Mouse (Mus musculus) megakaryocyte-erythroid progenitor cell, adult 5-6 weeks (primary cell): ENCODE results near the gene Ppfia3. TPM values are rescaled to one million over a fixed set of nuclear protein-coding genes. Genes with fewer than 3 reads are reported as not detected.
A peak's percentile ranks its signal among the peaks of the same experiment; 100 is the strongest.
"Not testable (repeated sequence)": the region's sequence is repeated elsewhere in the genome, so short reads cannot be mapped to it uniquely, and the experiment has no call there.

Experiments used
- ATAC-seq: replicated peaks from 2 replicates; pipeline ENCODE4 v1.8.0; 2016; ENCODE audit warnings: mild to moderate bottlenecking, inconsistent platforms; ENCODE audit not compliant: severe bottlenecking, poor library complexity, low FRiP score, low TSS enrichment
- total RNA-seq, 2 experiments: library from RNA; stranded (forward) in 1 of 2; stranded (reverse) in 1 of 2; fragments of 200-1000, 215-1000 nt in 1 of 2; fragments of >200 nt in 1 of 2; fragmentation: Nextera tagmentation in 1 of 2; gene quantifications; 2 replicates each; pipeline ENCODE4 v1.2.3; 2014 to 2017

Gene Ppfia3
- total RNA-seq, 2 experiments from 2014 or later, result 0.42 TPM; not detected in 1

DNA sequence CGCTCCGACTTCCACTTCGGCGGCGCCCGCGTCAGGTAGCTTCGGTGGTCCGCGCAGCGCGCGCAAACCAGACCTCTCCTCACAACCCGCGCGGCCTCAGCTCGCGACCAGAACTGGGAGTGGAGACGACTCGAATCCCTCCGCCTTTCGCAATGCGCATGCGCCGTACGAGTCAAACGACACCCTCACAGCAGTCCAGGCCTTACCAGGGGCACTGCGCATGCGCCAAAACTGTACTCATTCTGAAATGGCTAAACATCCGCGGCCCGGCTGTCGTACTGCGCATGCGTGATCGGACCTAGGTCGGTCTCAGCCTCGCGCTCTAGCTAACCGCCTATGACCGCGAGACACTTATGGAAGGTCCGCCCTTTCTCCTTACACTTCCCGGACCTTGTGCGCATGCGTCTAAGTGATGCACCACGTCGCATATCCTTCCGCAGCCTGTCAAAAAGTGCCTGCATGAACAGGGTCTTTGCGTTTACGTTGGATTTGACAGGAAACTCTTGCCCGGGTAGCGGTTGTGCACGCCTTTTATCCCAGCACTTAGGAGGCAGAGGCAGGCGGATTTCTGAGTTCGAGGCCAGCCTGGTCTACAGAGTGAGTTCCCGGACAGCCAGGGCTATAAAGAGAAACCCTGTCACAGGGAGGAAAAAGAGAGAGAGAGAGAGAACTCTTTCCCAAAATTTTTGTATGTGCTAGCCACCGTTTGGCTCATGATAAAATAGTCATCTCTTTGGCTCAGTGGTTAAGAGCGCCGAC is 28.9 kb upstream of the Ppfia3 start, which contains the start of gene Snrnp70:
TSS of gene Snrnp70 (minus strand) at position 165 of the 759 bp plus-strand sequence.
- peak; percentile 95 for ATAC-seq

DNA sequence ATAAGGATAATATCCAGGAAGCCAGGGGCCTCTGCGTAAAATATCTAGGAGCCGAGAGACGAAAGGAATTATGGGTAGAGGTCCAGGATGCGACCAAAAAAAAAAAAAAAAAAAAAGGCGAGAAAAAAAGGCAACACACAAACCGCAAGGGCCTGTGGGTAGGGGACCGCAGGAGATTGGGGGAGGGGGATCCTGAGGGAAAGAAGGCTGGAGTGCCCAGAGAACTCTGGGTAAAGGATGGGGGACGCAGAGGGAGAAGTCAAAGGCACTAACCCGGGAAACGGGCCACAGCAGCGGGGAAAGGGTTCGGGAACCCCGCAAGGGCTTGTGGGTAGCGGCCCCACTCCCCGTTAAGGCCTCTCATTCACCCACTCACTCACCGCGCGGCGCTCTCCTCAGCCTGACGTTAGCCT is 28.3 kb upstream of the Ppfia3 start:
- peak; percentile 71 for ATAC-seq

DNA sequence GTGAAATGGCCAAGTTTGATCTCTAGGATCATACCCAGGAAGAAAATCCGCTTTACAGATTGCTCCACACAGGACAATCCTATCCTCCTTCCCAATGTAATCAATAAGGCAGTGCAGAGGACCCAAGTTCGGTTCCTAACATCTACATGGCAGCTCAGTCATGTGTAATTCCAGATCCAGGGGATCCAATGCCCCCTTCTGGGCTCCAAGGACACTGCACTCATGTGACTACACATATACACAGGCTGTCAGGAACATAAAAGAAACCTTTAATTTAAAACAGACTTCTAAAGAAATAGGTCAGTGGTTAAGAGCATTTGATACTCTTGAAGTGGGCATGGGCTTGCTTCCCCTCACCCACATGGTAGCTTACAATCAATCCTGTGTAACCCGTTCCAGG is 19.3 kb upstream of the Ppfia3 start:
- ATAC-seq, result no peak

DNA sequence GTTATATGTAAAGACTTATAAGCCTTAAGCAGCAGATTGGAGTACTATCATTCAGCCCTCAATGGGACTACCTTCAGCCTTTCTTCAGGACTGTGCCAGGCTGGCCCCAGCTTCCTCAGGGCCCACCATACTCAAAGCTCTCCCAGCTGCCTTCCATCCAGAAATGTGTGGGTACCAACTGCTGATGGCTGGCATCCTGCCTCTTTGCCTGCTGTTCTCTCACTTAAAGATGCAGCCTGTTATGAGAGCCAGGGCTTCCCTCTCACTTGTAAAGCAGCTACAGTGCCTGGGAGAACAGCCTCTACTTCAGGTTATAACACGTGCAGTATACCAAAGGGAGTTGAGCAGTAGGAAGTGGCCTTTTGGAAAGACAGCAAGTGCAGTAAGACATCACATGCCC is 9.2 kb upstream of the Ppfia3 start:
- no peak for ATAC-seq

DNA sequence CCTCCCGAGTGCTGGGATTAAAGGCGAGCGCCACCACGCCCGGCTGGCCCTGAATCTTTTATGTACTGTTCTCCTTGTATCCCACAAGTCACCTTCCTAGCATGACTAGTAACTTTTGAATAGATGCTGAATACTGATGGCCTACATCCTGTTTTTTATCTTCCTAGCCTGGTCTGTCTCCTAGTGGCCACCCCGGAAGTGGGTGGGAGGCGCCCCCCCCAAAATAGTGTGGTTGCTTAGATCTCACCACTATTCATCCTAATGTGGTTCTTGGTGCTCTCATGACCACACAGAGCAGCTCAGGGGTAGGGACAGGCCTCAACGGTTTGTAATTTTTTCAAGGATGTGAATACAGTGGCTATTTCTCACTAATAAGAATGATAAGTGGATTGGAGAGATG is 7.8 kb upstream of the Ppfia3 start:
- ATAC-seq, result no peak

DNA sequence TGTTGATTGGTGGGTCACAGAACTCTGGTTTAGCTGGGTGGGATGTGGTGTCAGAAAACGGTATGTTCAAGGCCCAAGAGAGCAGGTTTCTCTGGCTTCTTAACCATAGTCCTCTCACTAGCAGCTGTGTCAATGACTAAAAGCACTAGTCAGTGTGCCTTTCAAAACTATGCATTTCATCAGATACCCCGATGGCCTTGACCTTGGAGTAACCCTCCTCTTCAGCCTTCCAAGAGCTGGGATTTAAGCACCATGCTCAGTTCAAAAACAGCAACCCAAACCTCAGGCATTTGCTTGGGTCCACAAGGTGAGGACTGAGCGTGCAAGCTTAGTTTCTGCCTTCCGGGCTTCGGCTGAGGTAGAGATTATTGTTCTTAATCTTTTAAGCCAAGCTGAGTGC is 5.6 kb upstream of the Ppfia3 start:
- ATAC-seq, result no peak

DNA sequence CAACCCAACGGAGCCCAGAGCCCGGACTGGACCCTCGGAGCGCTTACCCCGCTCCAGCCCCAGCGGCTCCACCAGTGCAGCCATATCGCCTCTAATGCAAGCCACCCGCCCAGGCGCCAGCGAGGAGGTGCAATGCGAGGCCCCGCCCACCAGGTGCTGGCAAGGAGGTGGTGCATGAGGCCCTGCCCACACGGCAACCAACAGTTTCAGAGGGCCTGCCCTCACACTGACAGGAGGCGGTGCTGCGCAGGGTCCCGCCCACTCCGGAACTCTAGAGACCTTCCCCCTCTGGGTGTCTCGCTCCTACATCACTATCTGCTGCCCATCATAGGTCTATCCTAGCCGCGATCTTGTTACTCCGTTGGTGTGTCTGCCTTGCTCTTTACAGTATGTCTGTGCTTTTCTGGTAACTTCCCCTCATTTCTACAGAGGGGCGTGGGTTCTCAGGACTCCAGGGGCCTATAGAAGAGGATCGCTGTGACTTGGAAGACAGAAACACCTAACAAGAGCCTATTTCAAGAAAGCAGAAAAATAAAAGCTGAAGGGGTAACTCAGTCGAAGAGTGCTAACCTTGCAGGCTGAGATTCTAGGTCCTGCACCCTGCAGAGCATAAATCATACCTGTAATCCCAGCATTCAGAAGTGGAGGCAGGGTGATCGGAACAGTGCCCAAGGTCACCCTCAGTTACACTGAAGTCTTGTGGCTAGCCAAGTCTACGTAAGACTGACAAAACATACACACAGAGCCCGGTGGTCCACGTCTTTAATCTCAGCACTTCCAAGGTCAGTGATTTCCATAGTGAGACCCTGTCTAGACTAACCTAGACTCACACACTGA is 3.9 kb upstream of the Ppfia3 start, which contains the start of gene Lin7b:
TSS of gene Lin7b (minus strand) at position 109 of the 837 bp plus-strand sequence.
- peak; percentile 75 for ATAC-seq

DNA sequence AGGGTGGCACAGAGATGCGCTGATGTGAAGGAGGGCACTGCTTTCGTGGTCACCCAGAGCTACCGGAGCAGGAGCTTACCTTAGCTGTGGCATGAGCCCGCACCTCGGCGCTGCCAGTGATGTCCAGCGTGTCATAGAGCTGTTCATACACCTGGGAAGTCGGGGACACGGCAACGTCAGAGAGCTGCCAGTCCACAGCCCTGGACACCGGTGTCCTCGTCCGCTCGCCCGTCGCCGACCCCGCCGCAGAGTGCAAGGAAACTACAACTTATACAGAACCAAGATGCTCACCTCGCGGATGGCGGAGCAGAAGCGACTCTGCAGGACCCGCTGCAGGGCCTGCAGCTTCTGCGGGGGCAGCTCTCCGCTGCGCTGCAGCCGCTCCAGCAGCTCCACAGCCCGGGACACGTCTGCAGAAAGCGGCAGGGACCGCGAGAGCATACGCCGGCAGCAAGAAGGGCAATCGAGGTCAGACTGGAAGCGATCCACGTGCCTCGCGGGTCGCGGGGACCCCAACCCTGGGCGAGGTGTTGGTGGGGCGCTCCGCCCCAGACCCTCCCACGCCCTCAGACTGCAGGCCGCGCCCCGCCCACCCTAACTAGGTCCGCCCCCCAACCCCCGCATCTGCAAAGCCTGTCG is 3.1 kb upstream of the Ppfia3 start:
- ATAC-seq, result no peak

DNA sequence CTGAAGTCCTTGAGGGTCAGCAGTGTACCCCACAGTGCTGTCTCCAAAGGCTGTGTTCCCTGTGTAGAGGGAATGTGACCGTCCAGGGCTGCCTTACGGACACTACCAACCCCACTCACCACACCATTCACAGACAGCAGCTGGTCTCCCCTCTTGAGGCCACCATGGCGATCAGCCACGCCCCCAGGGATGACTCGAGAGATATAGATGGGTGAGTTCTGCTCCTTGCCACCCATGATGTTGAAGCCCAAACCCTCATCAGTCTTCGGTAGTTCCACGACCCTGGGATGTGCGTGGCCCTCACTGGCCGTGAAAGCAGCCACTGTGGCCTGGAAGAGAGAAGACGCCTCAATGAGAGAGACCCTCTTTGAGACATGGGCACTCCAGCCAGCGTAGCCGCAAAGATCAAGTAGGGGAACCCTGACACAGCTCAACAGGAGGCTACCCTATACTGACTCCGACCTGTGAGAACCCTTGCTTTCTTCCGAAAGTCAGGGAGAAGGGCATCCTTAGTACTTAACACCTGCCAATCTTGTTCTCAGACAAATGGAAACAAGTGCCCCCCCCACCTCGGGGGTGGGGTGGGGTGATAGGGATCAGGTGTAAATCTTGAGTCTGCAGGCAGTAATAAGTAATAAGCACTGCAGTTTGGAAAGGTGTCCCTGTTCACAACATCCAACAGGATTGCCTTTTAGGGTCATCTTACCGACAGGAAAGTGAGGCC is 2.4 kb upstream of the Ppfia3 start:
- no peak for ATAC-seq

DNA sequence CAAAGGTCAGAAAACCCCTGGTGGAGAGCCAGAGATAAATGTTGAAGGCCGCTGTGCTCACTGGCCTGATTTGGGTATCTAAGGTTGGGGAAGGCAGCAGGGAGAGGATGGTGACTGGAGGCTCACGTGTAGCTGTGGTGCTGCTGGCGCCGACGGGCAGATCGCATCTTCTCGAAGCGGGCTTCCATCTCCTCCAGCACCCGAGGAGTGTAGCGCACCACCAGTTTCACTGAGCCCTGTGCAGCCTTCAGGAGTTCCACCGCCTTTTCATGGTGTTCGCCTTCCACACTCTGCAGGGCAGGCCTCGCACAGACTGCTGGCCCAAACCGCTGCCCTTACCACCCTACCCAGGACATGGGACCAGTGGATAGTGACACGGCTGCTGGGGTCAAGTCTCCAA is 1.4 kb upstream of the Ppfia3 start:
- no peak for ATAC-seq

DNA sequence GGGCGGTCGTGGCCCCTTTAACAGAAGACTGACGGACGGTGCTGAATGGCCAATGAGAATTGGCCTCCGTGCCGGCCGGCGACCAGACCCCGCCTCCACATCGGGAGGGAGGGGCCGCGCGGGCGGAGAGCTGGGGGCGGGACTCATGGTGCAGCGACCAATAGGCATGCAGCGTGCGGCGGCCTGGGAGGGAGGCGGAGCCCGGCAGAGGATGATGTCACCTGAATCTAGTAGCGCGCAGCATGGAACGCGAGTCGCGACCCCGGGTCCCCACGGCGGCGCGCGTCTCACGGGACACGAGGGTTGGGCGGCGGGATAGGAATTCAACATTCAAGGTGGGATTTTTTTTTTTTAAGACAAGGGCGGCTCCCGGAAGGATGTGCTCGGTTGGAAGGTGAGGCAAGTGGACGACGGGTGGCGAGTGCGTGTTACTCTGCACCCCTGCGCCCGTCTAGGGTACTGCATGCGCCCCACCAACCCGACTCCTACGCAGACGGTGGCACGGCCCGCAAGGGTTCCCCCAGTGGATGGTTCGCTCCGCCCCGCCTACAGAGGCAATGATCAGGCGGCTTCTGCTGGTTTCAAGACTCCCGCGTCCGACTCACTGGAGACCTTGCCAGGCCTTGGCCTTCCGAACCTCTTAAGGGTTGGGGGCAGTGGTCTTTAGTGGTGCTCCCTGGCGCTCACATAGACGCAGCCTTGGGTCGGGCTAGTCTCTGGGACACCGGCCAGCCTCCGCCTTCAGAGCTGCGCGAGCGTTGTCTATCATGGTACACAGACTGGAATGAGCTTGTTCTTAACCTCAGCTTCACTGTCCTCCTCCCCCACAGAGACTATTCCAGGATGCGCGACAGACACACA is 431 bp upstream of the Ppfia3 start:
- ATAC-seq, result peak; percentile 83

DNA sequence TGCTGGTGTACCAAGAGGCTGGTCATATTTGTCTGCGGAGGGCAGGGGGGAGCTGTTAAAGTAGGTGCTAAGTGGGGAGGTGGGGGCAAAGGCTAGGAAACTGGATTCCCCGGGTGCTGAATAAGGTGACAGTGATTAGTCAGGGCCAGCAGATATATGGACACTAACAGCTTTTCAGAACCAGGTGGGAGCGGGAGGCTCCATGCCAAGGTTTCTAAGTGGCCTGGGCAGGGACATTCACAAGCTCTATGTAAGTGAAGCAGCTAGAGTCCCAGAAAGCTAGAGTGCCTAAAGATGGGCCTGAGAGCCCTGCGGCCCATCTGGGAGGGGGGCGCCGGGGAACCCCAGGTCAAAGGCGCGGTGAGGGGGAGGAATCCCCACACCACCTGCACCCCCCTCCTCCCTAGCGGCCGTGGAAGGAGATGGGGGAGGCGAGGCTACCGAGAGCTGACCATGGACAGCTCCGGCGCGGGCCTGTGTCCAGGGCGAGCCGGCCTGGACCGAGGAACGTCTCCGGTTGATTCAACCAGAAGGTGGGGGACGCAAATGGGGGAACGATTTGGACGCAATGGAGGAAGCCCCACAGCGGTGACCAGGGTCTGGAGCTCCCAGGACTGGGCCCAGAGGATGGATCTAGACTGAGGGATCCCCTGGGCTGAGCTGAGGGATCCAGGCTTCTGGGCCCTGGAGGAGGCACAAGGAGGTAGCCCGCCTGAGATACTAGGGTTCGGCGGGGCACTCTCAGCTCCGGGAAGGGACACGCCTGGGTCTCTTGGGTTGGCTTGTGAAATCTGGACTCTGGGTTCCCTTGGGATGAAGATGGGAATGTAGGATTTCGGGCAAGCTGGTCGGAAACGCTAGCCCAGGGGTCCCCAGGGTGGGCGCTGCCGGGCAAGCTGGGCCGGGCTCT is 822 bp downstream of the Ppfia3 start:
- ATAC-seq, result no peak

DNA sequence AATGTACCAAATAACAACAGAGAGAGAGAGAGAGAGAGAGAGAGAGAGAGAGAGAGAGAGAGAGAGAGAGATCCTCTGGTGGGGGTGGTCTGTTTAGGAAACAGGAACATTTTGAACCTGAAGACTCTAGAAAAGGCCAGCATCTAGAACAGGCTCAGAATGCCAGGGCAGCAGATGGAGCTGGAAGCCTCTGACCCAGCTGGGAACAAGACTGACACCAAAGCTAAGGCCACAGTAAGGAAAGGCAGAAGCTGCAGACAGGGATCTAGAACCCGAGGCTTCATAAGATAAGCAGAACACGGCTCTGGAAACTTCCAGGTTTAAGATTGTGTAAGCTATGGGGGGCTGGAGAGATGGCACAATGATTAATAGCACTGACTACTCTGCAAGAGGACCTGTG is 2.8 kb downstream of the Ppfia3 start:
- no peak for ATAC-seq

DNA sequence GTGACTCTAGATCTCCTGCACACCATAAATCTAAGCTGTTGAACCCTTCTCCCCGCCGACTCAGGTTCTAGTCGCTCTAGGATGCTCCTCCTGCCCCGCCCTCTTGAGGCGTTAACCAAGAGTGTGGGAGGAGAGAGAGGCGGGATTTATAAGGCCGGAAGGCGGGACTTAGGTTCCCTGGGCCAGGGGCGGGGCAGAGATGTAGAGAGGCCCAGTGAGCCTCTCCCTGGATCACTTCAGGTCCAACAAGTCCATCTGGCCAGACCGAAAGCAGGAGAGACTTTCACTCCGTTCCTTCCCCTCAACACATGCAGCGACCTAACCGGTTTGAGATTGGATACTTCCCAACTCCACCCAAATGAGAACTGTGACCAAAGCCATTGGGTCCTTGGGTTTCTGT is 4.0 kb downstream of the Ppfia3 start:
- ATAC-seq, result no peak; the same call in 1 of the 2 replicates

DNA sequence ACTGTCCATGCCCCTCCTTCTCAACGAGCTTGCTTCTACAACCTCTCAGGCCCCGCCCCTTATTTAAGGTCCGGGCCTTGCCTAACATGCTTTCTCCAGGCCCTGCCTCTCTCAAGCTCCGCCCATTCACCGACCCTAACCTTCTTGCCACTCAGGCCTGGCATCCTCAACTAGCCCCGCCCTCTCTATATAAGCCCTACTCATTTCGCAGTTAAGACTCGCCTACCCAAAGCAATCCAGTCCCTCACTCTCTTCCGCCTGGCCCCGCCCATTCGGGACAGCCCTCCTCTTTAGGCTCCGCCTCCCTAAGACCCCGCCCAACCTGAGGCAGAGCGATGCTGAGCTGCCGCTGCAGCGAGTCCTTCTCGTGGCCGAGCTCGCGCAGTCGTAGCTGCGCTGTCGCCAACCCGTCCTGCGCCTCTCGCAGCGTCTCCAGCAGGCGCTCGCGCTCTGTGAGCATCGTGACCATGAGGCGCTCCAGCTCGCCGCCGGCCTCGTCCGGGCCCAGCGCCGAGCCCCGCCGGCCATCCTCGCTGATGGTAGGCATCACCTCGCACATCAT is 5.5 kb downstream of the Ppfia3 start:
- peak; percentile 73 for ATAC-seq

DNA sequence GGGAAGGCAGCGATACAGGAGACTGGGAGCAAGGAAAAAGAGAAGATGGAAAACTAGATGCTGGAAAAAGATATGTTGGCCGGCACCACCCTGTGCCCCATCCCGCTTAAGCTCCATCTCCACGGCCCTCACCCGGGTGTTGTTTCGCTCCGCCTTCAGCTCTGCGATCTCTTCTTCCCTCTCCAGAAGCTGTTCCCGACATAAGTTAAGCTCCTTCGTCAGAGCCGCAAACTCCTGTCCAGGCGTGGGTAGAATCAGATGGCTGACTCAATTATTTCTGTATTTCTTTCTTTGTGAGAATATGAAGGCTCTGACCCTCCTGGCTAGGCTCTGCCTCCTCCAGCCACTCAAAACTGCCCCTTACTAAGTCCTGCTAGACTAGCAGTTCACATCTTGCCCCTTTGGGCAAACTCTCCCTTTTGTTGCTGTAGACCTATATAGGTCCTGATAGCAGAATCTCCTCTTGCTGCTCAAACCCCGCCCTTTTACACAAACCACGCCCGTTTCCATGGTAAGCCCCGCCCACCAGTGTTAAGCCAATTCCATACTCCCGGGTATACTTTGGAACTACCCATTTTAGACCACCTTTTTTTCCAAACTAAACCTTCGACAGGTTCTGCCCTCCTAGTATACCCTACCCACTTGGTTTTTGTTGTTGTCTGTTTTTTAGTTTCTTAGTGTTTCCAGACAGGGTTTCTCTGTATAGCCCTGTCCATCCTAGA is 6.3 kb downstream of the Ppfia3 start:
- ATAC-seq, result no peak

DNA sequence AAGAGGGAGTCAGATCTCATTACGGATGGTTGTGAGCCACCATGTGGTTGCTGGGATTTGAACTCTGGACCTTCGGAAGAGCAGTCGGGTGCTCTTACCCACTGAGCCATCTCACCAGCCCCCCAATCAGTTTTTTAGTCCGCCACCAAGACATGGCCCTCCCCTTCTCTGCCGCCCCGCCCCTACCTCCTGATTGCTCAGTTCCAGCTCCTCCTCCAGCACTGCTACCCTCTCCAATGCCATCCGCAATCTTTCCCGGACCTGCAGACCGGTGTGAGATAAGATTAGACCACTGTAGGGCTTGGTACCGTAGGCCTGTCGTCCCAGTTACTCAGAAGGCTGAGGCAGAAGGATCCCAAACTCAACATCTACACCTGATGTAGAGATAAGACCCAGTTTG is 7.7 kb downstream of the Ppfia3 start:
- not testable (repeated sequence) for ATAC-seq
